ENCODE assay signal across 27 mouse cellular contexts in the genomic region with DNA sequence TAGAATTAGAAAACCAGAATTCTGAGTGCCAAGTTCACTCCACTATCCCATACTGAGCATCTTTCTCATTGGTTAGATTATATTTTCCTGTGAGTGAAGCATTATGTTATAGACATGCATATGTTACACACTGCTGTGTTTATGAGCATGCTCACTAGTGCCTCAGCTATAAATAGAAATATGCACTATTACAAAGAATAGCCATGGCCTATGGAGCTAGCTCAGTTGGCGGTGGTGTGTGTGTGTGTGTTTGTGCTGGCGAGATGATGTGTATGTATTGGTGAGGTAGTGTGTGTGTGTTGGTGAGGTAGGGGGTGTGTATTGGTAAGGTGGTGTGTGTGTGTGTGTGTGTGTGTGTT.
A peak's percentile ranks its signal among the peaks of the same experiment; 100 is the strongest.
DNase-seq lines count a peak whose midpoint lies in the region; ATAC-seq lines count a peak whose summit lies in the region.
"Had no signal": no experiment of that assay in that cellular context is flagged by ENCODE, and none has a peak within 500 bp of the region (broad histone marks: within the 10 kb centered on the region; RNA-seq: fewer than 3 reads in every experiment).

No protein-coding gene starts in this region.

- H3K27me3 ChIP-seq in heart, embryonic 10.5 days (ENCODE audit: insufficient read depth, poor library complexity, severe bottlenecking) = 0 out of 2 replicates have a peak, but pooled peaks cover 4% of the 10 kb centered on the region
- no peaks in the 10 kb centered on the region for H3K27me3 ChIP-seq in midbrain, embryonic 11.5 days (ENCODE audit: control insufficient read depth, insufficient read depth, low read length)
- no peaks in the 10 kb centered on the region for H3K27me3 ChIP-seq in midbrain, embryonic 10.5 days (ENCODE audit: low read depth, poor library complexity, severe bottlenecking)
- no peaks in the 10 kb centered on the region for H3K27me3 ChIP-seq in midbrain, embryonic 14.5 days (ENCODE audit: control insufficient read depth, insufficient read depth, low read length)
- H3K27me3 ChIP-seq: CH12.LX; embryonic facial prominence, embryonic 13.5 days; heart, embryonic 13.5 days; kidney, embryonic 15.5 days had no signal

- no peak overlapping the region for H3K4me2 ChIP-seq in midbrain, embryonic 11.5 days
- H3K4me2 ChIP-seq in midbrain, embryonic 14.5 days (ENCODE audit: low read length) = no peak overlapping the region
- H3K4me2 ChIP-seq: embryonic facial prominence, embryonic 13.5 days; heart, embryonic 13.5 days; kidney, embryonic 15.5 days had no signal

- no peaks in the 10 kb centered on the region for H3K9me3 ChIP-seq in heart, embryonic 10.5 days
- no peaks in the 10 kb centered on the region for H3K9me3 ChIP-seq in midbrain, embryonic 11.5 days (ENCODE audit: control insufficient read depth, low read length)
- no peaks in the 10 kb centered on the region for H3K9me3 ChIP-seq in midbrain, embryonic 10.5 days (replicated peaks)
- no peaks in the 10 kb centered on the region for H3K9me3 ChIP-seq in midbrain, embryonic 14.5 days (ENCODE audit: control insufficient read depth, low read length)
- H3K9me3 ChIP-seq: embryonic facial prominence, embryonic 13.5 days; G1E; heart, embryonic 13.5 days; kidney, embryonic 15.5 days had no signal

- no peaks in the 10 kb centered on the region for H3K36me3 ChIP-seq in heart, embryonic 10.5 days
- H3K36me3 ChIP-seq in midbrain, embryonic 11.5 days (ENCODE audit: control insufficient read depth, insufficient read depth, low read length) = no peaks in the 10 kb centered on the region
- no peaks in the 10 kb centered on the region for H3K36me3 ChIP-seq in midbrain, embryonic 10.5 days
- no peaks in the 10 kb centered on the region for H3K36me3 ChIP-seq in midbrain, embryonic 14.5 days (ENCODE audit: control insufficient read depth, insufficient read depth, low read length)
- H3K36me3 ChIP-seq: embryonic facial prominence, embryonic 13.5 days; G1E; heart, embryonic 13.5 days; kidney, embryonic 15.5 days had no signal

- no peak overlapping the region for H3K27ac ChIP-seq in heart, embryonic 10.5 days
- no peak overlapping the region for H3K27ac ChIP-seq in midbrain, embryonic 11.5 days (ENCODE audit: low read depth, low read length)
- H3K27ac ChIP-seq in midbrain, embryonic 10.5 days (replicated peaks) = no peak overlapping the region
- peak overlapping the region; percentile 45; the same call in 1 of the 2 replicates for H3K27ac ChIP-seq in midbrain, embryonic 14.5 days (replicated peaks; ENCODE audit: low read depth, low read length)
- H3K27ac ChIP-seq: embryonic facial prominence, embryonic 13.5 days; heart, embryonic 13.5 days; kidney, embryonic 15.5 days had no signal

- ATAC-seq in midbrain, embryonic 11.5 days (ENCODE audit: low FRiP score) = no peak
- ATAC-seq in midbrain, embryonic 14.5 days (ENCODE audit: low FRiP score, low TSS enrichment) = peak; percentile 43; the same call in 1 of the 2 replicates
- ATAC-seq: lung, postnatal 0 days; Patski had no signal

- no peak overlapping the region for H3K9ac ChIP-seq in midbrain, embryonic 11.5 days (ENCODE audit: low read length)
- no peak overlapping the region for H3K9ac ChIP-seq in midbrain, embryonic 14.5 days (replicated peaks; ENCODE audit: low read length)
- H3K9ac ChIP-seq: embryonic facial prominence, embryonic 13.5 days; heart, embryonic 13.5 days; kidney, embryonic 15.5 days had no signal

- peak; percentile 54 for DNase-seq in heart, adult 11 months
- DNase-seq in heart, embryonic 10.5 days (ENCODE audit: low spot score) = no peak
- peak; percentile 37 for DNase-seq in midbrain, embryonic 11.5 days (ENCODE audit: low spot score, missing footprints)
- no peak for DNase-seq in midbrain, embryonic 10.5 days (ENCODE audit: low spot score)
- DNase-seq in midbrain, embryonic 14.5 days = no peak
- no peak for DNase-seq in adrenal gland, adult (ENCODE audit: inconsistent age in 2 of 2, low spot score in 1 of 2)
- no peak for DNase-seq in retina, embryonic 14.5 days (ENCODE audit: low spot score)
- DNase-seq: adrenal gland, adult 2 months; B cell, adult 2 months; cerebellum, adult 11-12 months; cerebellum, postnatal 14 days; gastrocnemius, postnatal 14 days; heart, adult 18-20 months; heart, postnatal 14 days; kidney, adult 11 months; kidney, postnatal 36 days; layer of hippocampus, postnatal 36 days; right cerebral cortex, postnatal 14 days; thymus, postnatal 14 days had no signal

- WGBS in heart, embryonic 10.5 days = 86% methylated on average over 2 of the region's 2 CpGs
- WGBS in midbrain, embryonic 11.5 days = 95% methylated on average over 2 of the region's 2 CpGs
- whole genome bisulfite sequencing in midbrain, embryonic 10.5 days = 98% methylated on average over 2 of the region's 2 CpGs
- 95% methylated on average over 2 of the region's 2 CpGs for WGBS in midbrain, embryonic 14.5 days

- no peak overlapping the region for H3K4me3 ChIP-seq in heart, embryonic 10.5 days
- H3K4me3 ChIP-seq in midbrain, embryonic 11.5 days (ENCODE audit: low read depth, low read length) = no peak overlapping the region
- H3K4me3 ChIP-seq in midbrain, embryonic 10.5 days = no peak overlapping the region
- no peak overlapping the region for H3K4me3 ChIP-seq in midbrain, embryonic 14.5 days (replicated peaks; ENCODE audit: low read depth, low read length)
- H3K4me3 ChIP-seq: embryonic facial prominence, embryonic 13.5 days; erythroblast, embryonic 14.5 days; heart, embryonic 13.5 days; kidney, embryonic 15.5 days had no signal

- no peaks in the 10 kb centered on the region for H3K4me1 ChIP-seq in heart, embryonic 10.5 days
- H3K4me1 ChIP-seq in midbrain, embryonic 11.5 days (ENCODE audit: control insufficient read depth, insufficient read depth, low read length) = no peaks in the 10 kb centered on the region
- H3K4me1 ChIP-seq in midbrain, embryonic 10.5 days = no peaks in the 10 kb centered on the region
- no peaks in the 10 kb centered on the region for H3K4me1 ChIP-seq in midbrain, embryonic 14.5 days (ENCODE audit: control insufficient read depth, insufficient read depth, low read length)
- H3K4me1 ChIP-seq: embryonic facial prominence, embryonic 13.5 days; heart, embryonic 13.5 days; kidney, embryonic 15.5 days had no signal

Comparison
In these comparisons a context has a peak if more than half of its experiments do, and no peak if none do; other contexts are left out.
1. DNase-seq: peak in heart, adult 11 months (single experiment) and midbrain, embryonic 11.5 days (single experiment); none in heart, embryonic 10.5 days (single experiment), midbrain, embryonic 10.5 days (single experiment), midbrain, embryonic 14.5 days (single experiment), adrenal gland, adult (0 of 2) and retina, embryonic 14.5 days (single experiment).